Mouse (Mus musculus) midbrain, embryonic 12.5 days (tissue): ENCODE results near the gene Ttc4. TPM values are rescaled to one million over a fixed set of nuclear protein-coding genes. Genes with fewer than 3 reads are reported as not detected.

Source experiments
- ATAC-seq: fragments of 200-750 bp; cut with Nextera tagmentation; 2 replicates; pipeline ENCODE4 v1.8.0; 2017; ENCODE audit warnings: low read depth, moderate TSS enrichment, moderate library complexity; ENCODE audit not compliant: low FRiP score
- H3K27ac ChIP-seq: fragments of 300-500 bp; sonication (generic); replicated peaks from 2 replicates; pipeline ENCODE4 v1.5.1; 2016; ENCODE audit warnings: mild to moderate bottlenecking
- H3K27me3 ChIP-seq: fragments of 300-500 bp; sonication (generic); 2 replicates; pipeline ENCODE4 v1.6.1; 2016; ENCODE audit warnings: mild to moderate bottlenecking
- H3K36me3 ChIP-seq: fragments of 300-500 bp; sonication (generic); 2 replicates; pipeline ENCODE4 v1.6.1; 2016
- H3K4me1 ChIP-seq: fragments of 300-500 bp; sonication (generic); 2 replicates; pipeline ENCODE4 v1.6.1; 2016
- H3K4me2 ChIP-seq: fragments of 300-500 bp; sonication (generic); replicated peaks from 2 replicates; pipeline ENCODE4 v1.6.1; 2016; ENCODE audit warnings: mild to moderate bottlenecking, moderate library complexity
- H3K4me3 ChIP-seq: fragments of 300-500 bp; sonication (generic); 2 replicates; pipeline ENCODE4 v1.5.1; 2016; ENCODE audit warnings: mild to moderate bottlenecking
- H3K9ac ChIP-seq: fragments of 300-500 bp; sonication (generic); replicated peaks from 2 replicates; pipeline ENCODE4 v1.6.1; 2016; ENCODE audit warnings: mild to moderate bottlenecking, moderate library complexity
- H3K9me3 ChIP-seq: fragments of 300-500 bp; sonication (generic); 2 replicates; pipeline ENCODE4 v1.6.1; 2016; ENCODE audit warnings: mild to moderate bottlenecking
- WGBS: fragments of 180-500 bp; shearing (Covaris S2); methylation state at CpG from one replicate; pipeline ENCODE4 v1.1.7; 2016; 5-methylcytosine and 5-hydroxymethylcytosine counted together
- polyA plus RNA-seq: library from polyadenylated mRNA; unstranded; fragments of >200 nt; fragmentation: Nextera tagmentation; extraction: Ambion mirVana; gene quantifications from 2 replicates; pipeline ENCODE4 v1.2.1, GENCODE M21; 2016

Gene Ttc4
- polyA plus RNA-seq, 1 experiment from 2014 or later, result 101 TPM

GRCm38 (mm10) chr4:106628650-106629360 lies 49.9 kb downstream of the Ttc4 start:
- Histone ChIP-seq H3K4me2 (no peak overlapping the region), H3K27ac (no peak overlapping the region), H3K27me3 (peaks cover 39% of the 10 kb centered on the region), H3K36me3 (no peaks in the 10 kb centered on the region), H3K4me1 (peaks cover 7% of the 10 kb centered on the region), H3K4me3 (no peak overlapping the region), H3K9me3 (no peaks in the 10 kb centered on the region), H3K9ac (no peak overlapping the region)
- WGBS, result 66% methylated on average over 9 of the region's 9 CpGs
- no peak for ATAC-seq

- H3K4me1 ChIP-seq, result peaks cover 7% of the 10 kb centered on the region
- ATAC-seq, result no peak
- no peak overlapping the region for H3K27ac ChIP-seq
- H3K9me3 ChIP-seq, result no peaks in the 10 kb centered on the region
- no peak overlapping the region for H3K9ac ChIP-seq
- H3K4me2 ChIP-seq, result no peak overlapping the region
- H3K27me3 ChIP-seq, result peaks cover 49% of the 10 kb centered on the region
- no peaks in the 10 kb centered on the region for H3K36me3 ChIP-seq
- WGBS, result 75% methylated on average over 5 of the region's 5 CpGs
- H3K4me3 ChIP-seq, result no peak overlapping the region
These were observed 50.9 kb downstream of the Ttc4 start for GRCm38 (mm10) chr4:106627809-106628208.

- WGBS, result 88% methylated on average over 10 of the region's 10 CpGs
- no peak overlapping the region for H3K9ac ChIP-seq
- ATAC-seq, result no peak
These were observed 54.5 kb downstream of the Ttc4 start for GRCm38 (mm10) chr4:106624271-106624670.

GRCm38 (mm10) chr4:106622712-106623111 lies 56.0 kb downstream of the Ttc4 start:
- H3K4me2 ChIP-seq, result no peak overlapping the region
- H3K4me1 ChIP-seq, result no peaks in the 10 kb centered on the region
- H3K9me3 ChIP-seq, result no peaks in the 10 kb centered on the region
- peaks cover 57% of the 10 kb centered on the region for H3K27me3 ChIP-seq
- no peak overlapping the region for H3K9ac ChIP-seq
- ATAC-seq, result no peak
- no peaks in the 10 kb centered on the region for H3K36me3 ChIP-seq
- WGBS, result 29% methylated on average over 28 of the region's 28 CpGs
- H3K4me3 ChIP-seq, result no peak overlapping the region
- no peak overlapping the region for H3K27ac ChIP-seq

More at GRCm38 (mm10) chr4:106624271-106624670, 54.5 kb downstream of the Ttc4 start:
- no peak overlapping the region for H3K4me2 ChIP-seq
- no peak overlapping the region for H3K4me3 ChIP-seq
- H3K36me3 ChIP-seq, result no peaks in the 10 kb centered on the region
- H3K4me1 ChIP-seq, result no peaks in the 10 kb centered on the region
- no peak overlapping the region for H3K27ac ChIP-seq
- H3K27me3 ChIP-seq, result peaks cover 60% of the 10 kb centered on the region
- no peaks in the 10 kb centered on the region for H3K9me3 ChIP-seq

GRCm38 (mm10) chr4:106622030-106622493 lies 56.7 kb downstream of the Ttc4 start, which contains the start of gene Ttc22:
Ttc22 (plus strand) TSS chr4:106622432.
- 30% methylated on average over 16 of the region's 16 CpGs for WGBS
- peaks cover 6% of the 10 kb centered on the region for H3K4me1 ChIP-seq
- peaks cover 58% of the 10 kb centered on the region for H3K27me3 ChIP-seq
- no peak within 1 kb of the TSS for H3K4me3 ChIP-seq
- no peaks in the 10 kb centered on the region for H3K9me3 ChIP-seq
- H3K36me3 ChIP-seq, result no peaks in the 10 kb centered on the region
- H3K27ac ChIP-seq, result no peak within 1 kb of the TSS
- no peak within 1 kb of the TSS for H3K4me2 ChIP-seq
- ATAC-seq, result no peak
- H3K9ac ChIP-seq, result no peak within 1 kb of the TSS

GRCm38 (mm10) chr4:106621428-106621827 lies 57.3 kb downstream of the Ttc4 start:
- Histone ChIP-seq H3K27ac (no peak overlapping the region), H3K27me3 (peaks cover 62% of the 10 kb centered on the region)

GRCm38 (mm10) chr4:106618898-106619297 lies 59.8 kb downstream of the Ttc4 start:
- Histone ChIP-seq H3K4me2 (no peak overlapping the region), H3K9me3 (no peaks in the 10 kb centered on the region), H3K27ac (no peak overlapping the region), H3K9ac (no peak overlapping the region), H3K4me3 (no peak overlapping the region), H3K4me1 (peaks cover 15% of the 10 kb centered on the region), H3K36me3 (no peaks in the 10 kb centered on the region), H3K27me3 (peaks cover 55% of the 10 kb centered on the region)
- no peak for ATAC-seq
- 84% methylated on average over 4 of the region's 4 CpGs for WGBS

More at GRCm38 (mm10) chr4:106621428-106621827, 57.3 kb downstream of the Ttc4 start:
- ATAC-seq, result no peak
- peaks cover 9% of the 10 kb centered on the region for H3K4me1 ChIP-seq
- WGBS, result 69% methylated on average over 3 of the region's 3 CpGs
- no peaks in the 10 kb centered on the region for H3K36me3 ChIP-seq
- H3K9me3 ChIP-seq, result no peaks in the 10 kb centered on the region
- no peak overlapping the region for H3K9ac ChIP-seq
- no peak overlapping the region for H3K4me2 ChIP-seq
- H3K4me3 ChIP-seq, result no peak overlapping the region

GRCm38 (mm10) chr4:106617056-106617455 lies 61.7 kb downstream of the Ttc4 start, which contains the start of gene Lexm:
Lexm (minus strand) TSS chr4:106617241.
- Histone ChIP-seq H3K4me2 (peak within 1 kb of the TSS; percentile 50), H3K4me3 (peak within 1 kb of the TSS; percentile 21), H3K9ac (peak within 1 kb of the TSS; percentile 28), H3K9me3 (no peaks in the 10 kb centered on the region), H3K36me3 (no peaks in the 10 kb centered on the region), H3K27ac (no peak within 1 kb of the TSS), H3K4me1 (peaks cover 15% of the 10 kb centered on the region), H3K27me3 (peaks cover 37% of the 10 kb centered on the region)
- WGBS, result 2% methylated on average over 19 of the region's 19 CpGs
- ATAC-seq, result no peak

GRCm38 (mm10) chr4:106615637-106616036 lies 63.1 kb downstream of the Ttc4 start:
- Histone ChIP-seq H3K4me2 (no peak overlapping the region), H3K9me3 (no peaks in the 10 kb centered on the region), H3K36me3 (no peaks in the 10 kb centered on the region), H3K4me1 (peaks cover 15% of the 10 kb centered on the region), H3K27ac (no peak overlapping the region), H3K9ac (no peak overlapping the region), H3K27me3 (peaks cover 30% of the 10 kb centered on the region), H3K4me3 (no peak overlapping the region)
- 74% methylated on average over 12 of the region's 12 CpGs for WGBS
- ATAC-seq, result no peak

- 84% methylated on average over 9 of the region's 9 CpGs for WGBS
- no peaks in the 10 kb centered on the region for H3K9me3 ChIP-seq
- no peak overlapping the region for H3K9ac ChIP-seq
- no peak overlapping the region for H3K4me3 ChIP-seq
- H3K36me3 ChIP-seq, result no peaks in the 10 kb centered on the region
- H3K27ac ChIP-seq, result no peak overlapping the region
- peaks cover 29% of the 10 kb centered on the region for H3K27me3 ChIP-seq
- H3K4me2 ChIP-seq, result no peak overlapping the region
- no peak for ATAC-seq
- H3K4me1 ChIP-seq, result peaks cover 15% of the 10 kb centered on the region
These were observed 63.9 kb downstream of the Ttc4 start for GRCm38 (mm10) chr4:106614881-106615280.

- H3K27ac ChIP-seq, result no peak overlapping the region
- peaks cover 15% of the 10 kb centered on the region for H3K4me1 ChIP-seq
- H3K9me3 ChIP-seq, result no peaks in the 10 kb centered on the region
- ATAC-seq, result peak; percentile 47
- H3K9ac ChIP-seq, result no peak overlapping the region
- no peaks in the 10 kb centered on the region for H3K36me3 ChIP-seq
- no peak overlapping the region for H3K4me2 ChIP-seq
- H3K4me3 ChIP-seq, result no peak overlapping the region
- peaks cover 26% of the 10 kb centered on the region for H3K27me3 ChIP-seq
- WGBS, result 41% methylated on average over 7 of the region's 7 CpGs
These were observed 64.5 kb downstream of the Ttc4 start for GRCm38 (mm10) chr4:106614180-106614797.

- Histone ChIP-seq H3K4me2 (no peak overlapping the region), H3K9me3 (no peaks in the 10 kb centered on the region), H3K36me3 (no peaks in the 10 kb centered on the region), H3K4me3 (no peak overlapping the region), H3K9ac (no peak overlapping the region), H3K27ac (no peak overlapping the region), H3K27me3 (peaks cover 26% of the 10 kb centered on the region), H3K4me1 (peaks cover 15% of the 10 kb centered on the region)
- WGBS, result 78% methylated on average over 3 of the region's 3 CpGs
- ATAC-seq, result no peak
These were observed 65.2 kb downstream of the Ttc4 start for GRCm38 (mm10) chr4:106613560-106613959.
